Mouse (Mus musculus): Measurements from ENCODE around the gene Actbl2.

Gene Actbl2

DNA sequence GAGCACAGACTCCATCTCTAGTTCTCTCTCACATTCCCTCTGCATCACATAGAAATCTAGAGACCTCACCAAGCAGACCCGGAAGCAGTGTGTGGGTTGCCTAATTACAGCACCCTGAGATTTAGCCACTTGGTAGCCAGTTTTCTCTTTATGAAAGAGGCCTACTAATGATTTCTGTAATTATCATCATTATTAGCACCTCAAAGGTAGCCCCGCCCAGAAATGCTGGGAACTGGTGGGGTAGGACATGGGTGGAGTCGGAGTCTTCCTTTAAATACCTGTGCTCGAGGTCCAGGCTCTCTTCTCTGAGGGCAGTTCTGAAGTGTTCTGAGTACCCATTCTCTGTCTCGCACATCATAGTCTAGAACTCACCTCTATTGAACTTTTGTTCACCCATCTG is at the start of gene Actbl2:
Gene Actbl2, plus strand, starts transcription at position 301 of the 400 bp plus-strand sequence.
- no peak for DNase-seq (ENCODE audit: low spot score)

DNA sequence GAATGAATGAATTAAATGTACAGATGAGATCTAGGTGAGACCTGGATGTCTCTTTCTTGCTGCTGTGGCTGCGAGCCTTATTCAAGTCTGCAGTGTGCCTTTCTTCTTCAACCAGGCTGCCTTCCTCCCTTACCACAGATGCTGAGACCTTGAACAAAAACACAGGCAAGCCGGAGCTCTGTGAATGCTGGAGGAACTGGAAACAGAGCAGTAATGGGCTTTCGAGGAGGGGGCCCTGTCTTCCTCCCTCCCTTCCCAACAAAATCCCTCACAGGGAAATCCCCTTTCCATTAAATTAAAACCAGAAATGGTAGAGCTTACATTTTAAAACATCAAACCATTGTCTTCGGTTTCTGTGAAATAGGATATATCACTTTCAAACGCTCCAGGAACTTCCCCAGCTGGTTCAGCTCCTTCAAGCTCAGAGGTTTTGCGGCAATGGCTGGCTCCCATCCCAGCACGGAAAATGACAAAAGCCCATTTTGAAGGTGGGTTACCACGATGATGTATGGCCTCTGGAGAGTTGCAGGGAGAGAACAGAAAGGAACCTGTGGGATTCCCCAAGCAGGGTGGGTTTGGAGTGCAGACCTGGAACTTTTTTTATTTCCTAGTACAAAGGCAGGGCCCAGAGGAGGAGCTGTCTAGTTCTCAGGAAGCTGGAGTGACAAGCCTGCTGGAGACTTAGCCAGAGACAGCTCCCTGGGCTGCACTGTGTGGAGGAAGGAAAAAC is 44.0 kb upstream of the Actbl2 start:
- DNase-seq (ENCODE audit: low spot score), result no peak

DNA sequence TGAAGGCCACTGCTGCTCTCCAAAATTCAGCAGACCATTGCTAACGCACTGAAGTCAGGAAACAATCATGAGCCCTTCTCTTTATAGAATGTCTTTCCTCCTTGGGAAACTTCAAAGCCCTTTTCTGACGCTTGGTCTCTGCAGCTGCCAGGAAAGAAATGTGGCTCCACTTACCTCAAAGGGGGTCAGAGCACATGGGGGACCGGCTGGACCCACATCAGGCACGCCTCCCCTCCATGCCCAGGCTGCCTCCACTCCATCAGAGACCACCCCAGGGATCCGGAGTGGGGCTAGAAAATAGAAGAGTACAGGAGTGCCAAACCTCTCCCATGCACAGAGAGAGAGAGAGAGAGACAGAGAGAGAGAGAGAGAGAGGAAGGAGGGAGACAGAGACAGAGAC is 26.0 kb upstream of the Actbl2 start:
- DNase-seq (ENCODE audit: low spot score), result no peak

DNA sequence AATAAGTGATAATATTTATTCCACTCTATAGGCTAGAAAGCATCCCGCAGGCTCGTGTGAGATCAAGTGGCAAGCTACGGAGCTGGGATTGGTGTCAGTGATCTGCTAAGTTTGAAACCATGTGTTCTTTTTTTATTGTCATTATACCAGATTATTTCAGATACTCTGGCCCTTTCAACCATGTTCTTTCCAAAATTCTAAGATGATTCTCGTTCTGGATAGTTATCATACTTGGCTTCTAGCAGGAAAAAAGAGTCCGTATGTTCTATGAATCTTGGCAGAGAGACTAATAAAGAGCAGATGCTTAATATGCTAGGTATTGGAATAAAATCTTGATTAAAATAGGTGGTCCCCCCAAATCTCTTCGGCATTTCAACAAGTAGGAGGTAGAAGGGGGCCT is 25.3 kb upstream of the Actbl2 start:
- DNase-seq (ENCODE audit: low spot score), result no peak

DNA sequence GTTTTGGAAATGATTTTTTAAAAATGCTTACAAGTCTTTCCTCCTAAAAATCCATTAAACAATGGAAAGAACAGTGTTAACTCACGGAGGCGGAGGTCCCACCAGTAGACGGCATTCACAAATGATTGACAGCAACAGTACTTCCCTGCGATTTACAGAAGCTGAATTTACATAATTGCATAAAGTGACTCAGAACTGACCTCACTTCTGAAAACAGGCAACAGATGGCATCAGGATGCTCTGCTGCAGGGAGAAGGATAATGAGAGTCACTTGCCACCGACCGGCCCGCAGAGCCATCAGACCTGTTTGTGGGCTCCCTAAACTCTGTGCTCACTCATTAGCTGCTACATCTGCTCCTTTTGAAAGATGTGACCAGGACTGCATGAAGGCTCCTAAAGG is 22.4 kb upstream of the Actbl2 start:
- no peak for DNase-seq (ENCODE audit: low spot score)

DNA sequence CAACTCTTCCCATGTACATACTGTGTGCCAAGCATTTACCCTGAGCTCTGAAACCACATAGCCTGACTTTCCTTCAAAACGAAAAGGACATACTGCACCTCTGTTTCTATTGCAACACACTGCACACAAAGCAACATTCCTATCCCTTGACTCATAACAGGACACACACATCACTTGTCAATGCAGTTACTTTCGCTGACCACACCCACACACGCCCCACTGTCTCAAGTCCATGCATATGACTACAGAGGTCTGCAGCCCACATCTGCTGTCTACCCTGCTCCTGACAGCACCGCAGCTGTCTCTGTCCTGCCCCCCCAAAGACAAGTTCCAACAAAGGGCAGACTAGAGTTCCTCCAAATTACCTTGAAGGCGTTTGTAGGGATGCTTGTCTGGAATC is 21.5 kb upstream of the Actbl2 start:
- no peak for DNase-seq (ENCODE audit: low spot score)

DNA sequence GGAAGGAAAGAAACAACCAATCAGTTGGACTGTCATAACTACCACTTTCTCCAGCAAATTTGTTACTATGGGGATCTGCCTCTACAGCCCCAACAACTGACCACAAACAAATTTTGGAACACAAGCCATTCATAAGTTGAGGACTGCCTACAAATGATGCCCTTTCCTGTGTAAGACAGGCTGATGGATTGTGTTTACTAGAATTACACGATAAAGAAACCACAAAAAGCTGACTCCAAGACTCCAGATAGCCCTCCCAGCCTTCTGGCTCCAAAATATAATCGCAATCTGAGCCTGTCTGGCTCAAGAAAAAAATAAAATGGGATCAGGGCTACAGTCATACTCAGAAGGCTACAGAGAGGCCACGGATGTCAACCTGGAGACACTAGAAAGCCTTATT is 20.2 kb upstream of the Actbl2 start:
- peak; percentile 15 for DNase-seq (ENCODE audit: low spot score)

DNA sequence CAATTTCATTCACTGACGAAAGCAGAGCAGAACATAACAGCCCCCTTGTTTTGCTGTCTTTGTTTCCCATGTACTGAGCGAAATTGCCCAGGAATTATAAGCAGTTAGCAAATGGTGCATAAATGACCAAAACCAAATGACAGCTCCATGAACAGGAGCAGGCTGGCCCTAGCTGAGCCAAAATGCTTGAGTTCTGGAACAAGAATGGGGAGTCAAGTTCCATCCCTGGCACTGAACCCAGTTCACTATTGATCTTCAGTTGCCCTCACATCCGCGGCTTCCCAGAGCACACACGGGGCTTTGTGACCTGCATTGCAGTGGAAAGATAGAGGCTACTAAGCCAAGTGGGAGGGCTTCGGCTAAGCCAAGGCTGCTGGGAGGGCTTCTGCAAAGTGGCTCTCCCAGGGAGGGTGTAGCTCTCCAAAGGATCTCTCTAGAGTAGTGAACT is 19.1 kb upstream of the Actbl2 start:
- no peak for DNase-seq (ENCODE audit: low spot score)

DNA sequence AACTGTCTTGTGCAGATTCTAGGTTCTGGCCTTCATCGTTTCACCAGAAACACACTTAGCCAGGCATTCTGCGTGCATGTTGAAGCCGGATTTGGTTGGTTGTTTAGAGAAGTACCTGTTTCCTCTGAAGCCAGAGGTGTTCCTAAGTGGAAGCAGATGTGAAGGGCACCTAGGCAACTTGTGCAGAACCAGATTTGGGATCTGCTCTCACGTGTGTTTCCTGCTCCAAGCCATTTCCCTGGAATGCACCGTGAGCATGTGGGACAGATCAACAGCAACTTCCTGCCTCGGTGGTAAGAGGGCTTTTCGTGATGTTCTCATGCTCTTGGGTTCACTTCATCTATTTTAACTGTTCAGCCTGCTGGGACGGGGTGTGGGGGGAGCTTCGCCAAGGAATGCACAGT is 18.4 kb upstream of the Actbl2 start:
- DNase-seq (ENCODE audit: low spot score), result no peak

DNA sequence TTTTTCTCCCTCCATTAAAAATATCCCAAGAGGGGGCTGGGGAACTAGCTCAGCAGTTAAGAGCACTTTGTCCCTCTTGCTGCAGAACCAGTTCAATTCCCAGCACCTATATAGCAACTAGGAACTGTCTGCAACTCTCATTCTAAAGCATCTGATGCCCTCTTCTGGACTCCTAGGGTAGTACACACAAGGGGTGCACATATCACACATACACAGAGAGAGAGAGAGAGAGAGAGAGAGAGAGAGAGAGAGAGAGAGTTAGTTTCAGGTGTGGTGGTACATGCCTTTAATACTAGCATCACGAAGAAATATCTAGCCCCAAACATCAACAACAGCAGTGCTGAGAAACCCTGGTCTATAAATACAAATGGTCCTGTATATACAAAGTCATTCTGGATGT is 17.5 kb upstream of the Actbl2 start:
- no peak for DNase-seq (ENCODE audit: low spot score)

DNA sequence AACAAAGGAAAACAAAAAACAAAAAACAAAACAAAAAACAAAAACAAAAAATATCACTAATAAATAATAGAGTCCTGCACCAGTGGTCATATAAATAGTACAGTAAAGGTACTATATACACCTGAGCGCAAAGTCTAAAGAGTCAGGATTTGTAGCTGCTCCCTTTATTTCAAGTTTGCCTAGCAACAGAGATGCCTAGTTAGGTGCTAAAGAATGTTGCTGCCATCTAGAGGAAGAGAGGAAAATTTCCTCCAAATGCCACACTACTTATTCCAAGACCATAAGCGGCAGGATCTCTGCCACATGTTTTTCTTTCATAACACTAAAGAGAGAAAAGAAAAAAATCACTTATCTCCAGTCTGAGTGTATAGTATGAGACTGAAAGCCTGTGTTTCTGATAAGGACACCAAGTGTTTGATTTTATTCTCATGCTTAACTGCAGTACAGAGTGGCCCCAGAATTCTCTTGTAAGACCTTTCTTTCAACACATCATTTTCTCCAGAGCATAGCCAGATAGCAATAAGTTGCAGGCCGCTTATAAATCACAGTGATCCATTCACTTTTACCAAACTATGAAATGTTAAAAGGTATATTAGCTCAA is 16.8 kb upstream of the Actbl2 start:
- peak; percentile 73 for DNase-seq (ENCODE audit: low spot score)

DNA sequence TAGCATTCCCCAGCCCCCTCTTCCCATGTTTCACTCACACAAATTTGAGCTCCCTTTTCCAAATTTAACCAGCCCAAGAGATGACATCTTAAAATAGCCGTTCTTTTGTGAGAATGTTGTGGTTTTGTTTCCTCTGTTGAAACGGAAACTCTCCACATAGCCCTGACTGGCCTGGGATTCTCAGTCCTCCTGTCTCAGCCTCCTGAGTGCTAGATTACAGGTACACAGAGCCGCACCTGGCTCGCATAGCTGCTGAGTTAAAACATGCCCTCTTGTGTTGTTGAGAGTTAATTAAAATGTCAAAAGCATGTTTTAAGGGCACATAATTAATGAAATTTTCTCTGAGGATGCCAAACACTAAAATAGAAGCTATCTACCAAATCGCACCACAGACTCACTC is 3.7 kb upstream of the Actbl2 start:
- DNase-seq (ENCODE audit: low spot score), result no peak

DNA sequence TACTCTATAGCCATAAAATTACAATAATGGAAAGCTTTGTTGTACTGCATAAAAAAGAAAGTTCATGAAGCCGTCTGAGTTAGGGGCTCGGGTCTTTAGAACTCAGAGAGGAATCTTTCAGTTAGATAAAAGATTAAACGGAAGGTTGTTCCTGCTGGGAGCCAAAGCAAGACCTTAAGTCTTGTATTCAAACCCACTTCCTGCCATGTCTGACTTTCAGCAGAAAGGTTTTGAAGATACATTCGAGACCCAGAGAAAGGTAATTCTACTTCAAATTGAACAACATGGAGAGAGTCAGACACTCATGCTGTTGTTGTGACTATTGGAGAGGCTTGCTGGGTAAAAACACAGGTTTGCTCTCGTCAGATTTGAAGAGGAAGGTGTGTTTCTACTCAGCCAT is 3.0 kb upstream of the Actbl2 start:
- DNase-seq (ENCODE audit: low spot score), result no peak

DNA sequence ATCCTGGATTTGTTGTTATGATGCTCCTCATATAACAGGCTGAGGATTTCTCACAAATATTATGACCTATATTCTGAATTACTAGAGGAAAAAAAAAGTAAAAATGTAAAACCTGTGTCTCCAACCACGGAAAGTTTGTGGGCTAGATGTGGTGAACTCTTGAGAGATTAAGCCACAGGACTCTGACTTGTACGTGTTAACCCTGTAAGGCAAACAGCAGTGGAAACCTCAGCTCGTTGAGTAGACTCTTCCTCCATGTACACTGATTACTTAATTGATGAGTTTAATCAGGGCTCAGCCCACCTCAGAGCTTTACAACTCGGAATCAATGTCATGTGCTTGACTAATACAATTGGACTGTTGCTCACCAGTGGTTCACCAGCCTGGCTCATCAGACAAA is 3.2 kb downstream of the Actbl2 start:
- no peak for DNase-seq (ENCODE audit: low spot score)

DNA sequence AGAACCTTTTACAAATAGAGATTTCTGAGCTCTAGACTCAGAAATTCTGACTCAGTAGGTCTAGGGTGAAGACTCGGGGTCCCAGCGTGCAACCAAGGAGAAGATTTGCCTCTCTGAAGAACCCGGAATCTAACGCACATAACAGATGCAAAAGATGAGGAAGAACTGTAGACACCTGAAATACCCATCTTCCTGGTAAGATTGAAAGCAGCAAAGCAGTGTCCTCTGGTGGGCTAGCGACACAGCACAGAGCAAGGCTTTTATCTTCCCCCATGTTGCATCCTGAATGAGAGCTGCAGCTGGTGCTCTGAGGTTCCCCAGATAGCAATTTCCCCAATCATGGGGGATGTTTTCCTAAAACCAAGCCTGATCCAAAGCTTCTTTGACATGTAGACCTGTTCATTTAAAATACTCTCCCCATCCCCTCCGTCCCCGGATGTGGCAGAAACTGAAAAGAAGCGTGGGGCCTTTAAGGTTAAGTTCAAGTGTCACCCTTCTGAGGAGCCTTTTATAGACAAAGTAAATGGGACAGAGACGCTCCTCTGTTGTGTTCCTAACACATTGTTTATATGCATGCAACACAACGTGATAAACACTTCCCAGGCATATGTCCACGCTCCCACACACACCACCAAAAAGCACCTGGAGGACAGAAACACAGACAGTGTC is 3.7 kb downstream of the Actbl2 start:
- DNase-seq (ENCODE audit: low spot score), result no peak

DNA sequence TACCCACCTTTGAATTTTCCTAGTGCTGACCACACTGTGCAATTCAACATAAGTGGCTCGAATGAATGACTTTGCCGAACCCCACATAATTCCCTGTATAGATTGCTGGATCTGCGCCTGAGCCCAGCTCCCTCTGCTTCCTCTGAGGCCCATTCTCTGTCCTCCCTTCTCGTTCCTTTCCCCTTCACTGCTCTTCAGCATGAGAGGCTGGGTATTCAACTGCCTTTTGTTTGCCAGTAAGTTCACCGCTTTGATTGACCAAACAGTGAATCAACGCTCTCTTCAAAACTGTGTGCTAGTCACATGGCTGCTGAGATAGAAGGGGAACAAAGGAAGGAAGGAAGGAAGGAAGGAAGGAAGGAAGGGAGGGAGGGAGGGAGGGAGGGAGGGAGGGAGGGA is 4.3 kb downstream of the Actbl2 start:
- DNase-seq (ENCODE audit: low spot score), result no peak

DNA sequence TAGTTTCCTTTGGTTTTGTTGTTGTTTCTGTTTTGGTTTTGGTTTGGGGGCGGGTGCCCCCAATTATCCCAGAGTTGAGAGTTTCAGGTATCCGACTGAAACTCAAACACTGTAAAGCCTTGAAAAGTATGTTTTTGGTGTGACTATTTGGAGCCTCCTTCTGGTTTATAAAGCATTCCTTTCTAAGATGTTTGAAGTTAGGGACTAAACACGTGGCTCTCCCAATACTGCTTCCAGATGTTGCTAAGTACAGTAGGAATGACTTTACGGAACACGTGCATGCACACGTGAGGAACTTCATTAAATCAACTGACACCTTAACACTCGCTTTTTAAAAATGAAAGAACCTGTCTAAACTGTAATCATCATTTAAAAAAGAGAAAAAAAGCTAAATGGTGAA is 4.9 kb downstream of the Actbl2 start:
- DNase-seq (ENCODE audit: low spot score), result no peak

DNA sequence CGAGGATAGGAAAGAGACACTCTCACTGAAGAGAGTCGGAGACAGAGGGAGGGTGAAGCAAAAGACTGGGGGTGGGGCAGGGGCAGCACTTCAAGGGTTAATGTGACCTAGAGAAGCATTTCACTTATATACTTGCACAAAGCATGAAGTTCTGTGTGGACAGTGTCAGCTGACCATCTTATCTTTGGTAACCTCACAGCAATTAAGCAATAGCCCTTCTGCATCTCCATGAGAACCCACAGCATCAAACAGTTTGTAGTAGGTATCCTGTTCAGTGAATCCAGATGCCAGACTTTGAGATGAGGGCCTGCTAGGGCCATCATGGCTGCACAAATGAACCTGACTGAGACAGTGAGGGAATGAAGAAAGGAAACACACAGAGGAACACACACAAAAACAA is 8.4 kb downstream of the Actbl2 start:
- DNase-seq (ENCODE audit: low spot score), result no peak

DNA sequence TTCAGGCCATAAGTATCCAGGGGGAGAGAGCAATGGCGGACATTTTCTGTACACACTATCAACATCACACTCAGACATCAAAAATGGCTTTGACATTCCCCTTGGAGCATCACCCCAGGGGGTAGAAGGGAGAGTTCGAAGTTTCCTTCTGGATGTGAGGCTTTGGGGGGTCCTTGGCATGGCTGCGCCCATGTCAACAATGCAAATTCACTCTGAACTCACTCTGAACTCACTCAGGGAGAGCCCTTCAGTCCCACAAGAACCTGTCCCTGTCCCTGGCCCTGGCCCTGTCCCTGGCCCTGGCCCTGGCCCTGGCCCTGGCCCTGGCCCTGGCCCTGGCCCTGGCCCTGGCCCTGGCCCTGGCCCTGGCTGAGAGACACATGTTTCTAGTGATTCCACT is 8.9 kb downstream of the Actbl2 start:
- no peak for DNase-seq (ENCODE audit: low spot score)

DNA sequence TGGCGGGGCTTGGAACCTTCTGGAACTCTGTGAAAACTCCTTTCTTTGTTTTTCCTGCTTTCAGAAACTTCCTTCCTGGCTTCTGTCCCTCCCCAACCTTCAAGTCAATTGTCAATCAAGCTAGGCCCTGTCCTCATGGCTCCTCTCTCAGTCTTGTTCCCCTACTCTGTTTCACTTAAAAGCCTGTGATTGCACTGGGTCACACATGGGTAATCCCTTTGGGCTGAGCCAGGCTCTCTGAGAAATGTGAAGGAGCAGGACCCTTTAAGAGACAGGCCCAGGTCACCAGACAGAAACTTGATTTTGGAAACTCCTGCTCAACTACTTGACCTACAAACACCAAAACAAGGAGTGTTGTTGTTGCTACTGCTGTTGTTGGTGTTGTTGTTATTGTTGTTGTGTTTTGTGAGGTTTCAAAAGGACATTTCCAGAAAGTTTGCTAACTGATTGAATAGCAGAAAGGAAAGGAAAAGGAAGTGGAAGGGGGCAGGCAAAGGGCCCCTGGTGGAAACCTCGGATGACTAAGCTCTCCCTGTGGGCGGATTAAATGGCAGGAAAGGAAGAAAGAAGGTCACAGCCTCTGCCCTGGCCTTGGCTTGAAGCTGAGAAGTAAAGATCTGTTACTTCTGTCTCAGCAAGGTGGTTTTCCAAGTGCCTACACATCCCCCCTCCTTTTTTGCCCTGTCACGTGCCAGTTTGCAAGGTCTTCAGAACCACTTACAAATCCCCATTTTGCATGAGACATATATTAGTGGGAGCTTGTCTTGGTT is 10.6 kb downstream of the Actbl2 start:
- no peak for DNase-seq (ENCODE audit: low spot score)

DNA sequence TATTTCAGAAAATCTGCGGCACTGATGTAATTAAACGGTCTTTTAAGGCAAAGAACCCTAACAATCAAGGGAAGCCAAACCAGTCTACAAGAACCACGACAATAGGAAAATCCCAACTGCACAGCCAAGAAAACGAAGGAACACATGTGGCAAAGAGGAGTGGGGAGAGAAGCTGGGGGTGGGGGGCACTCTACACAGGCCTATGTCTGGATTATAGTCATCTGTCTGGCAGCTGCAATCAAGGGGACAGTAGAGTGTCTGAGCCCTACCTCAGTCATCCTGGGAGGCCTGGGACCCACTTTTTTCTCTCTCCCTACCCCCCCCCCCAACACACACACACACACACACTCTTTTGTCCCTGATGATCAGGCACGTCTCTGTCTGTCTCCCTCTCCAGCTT is 12.0 kb downstream of the Actbl2 start:
- DNase-seq (ENCODE audit: low spot score), result no peak

DNA sequence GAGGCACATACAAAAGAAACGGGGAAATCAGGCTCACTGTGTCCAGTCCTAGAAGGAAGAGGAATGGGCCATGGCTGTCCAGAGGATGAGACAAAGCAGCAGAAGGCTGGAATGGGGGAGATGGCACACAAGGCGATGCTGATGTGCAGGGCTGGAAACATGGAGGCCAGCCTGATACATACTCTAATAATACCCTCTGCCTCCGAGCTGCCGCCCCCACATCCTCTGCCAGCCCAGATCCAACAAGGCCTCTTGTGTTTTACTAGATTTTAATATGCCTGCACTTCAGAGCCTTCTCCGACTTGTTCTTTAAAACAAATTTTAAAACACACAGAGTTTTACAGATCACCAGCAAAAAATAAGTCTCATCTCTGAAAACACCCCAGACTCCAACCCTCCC is 14.2 kb downstream of the Actbl2 start:
- no peak for DNase-seq (ENCODE audit: low spot score)

Data from adipocyte (in vitro differentiated cells).